Mouse (Mus musculus) forebrain, embryonic 16.5 days (tissue): ENCODE results near the gene Rftn1. TPM values are rescaled to one million over a fixed set of nuclear protein-coding genes. Genes with fewer than 3 reads are reported as not detected.

Source experiments
- ATAC-seq: fragments of 200-750 bp; cut with Nextera tagmentation; 2 replicates; pipeline ENCODE4 v1.8.0; 2017; ENCODE audit warnings: mild to moderate bottlenecking, moderate library complexity
- H3K27ac ChIP-seq: fragments of 300-500 bp; sonication (generic); 2 replicates; pipeline ENCODE4 v1.5.1; 2014; ENCODE audit warnings: low read length, control low read depth
- H3K27me3 ChIP-seq: fragments of 300-500 bp; sonication (generic); replicated peaks from 2 replicates; pipeline ENCODE4 v1.6.1; 2014; ENCODE audit warnings: low read length; ENCODE audit not compliant: control insufficient read depth, insufficient read depth
- H3K36me3 ChIP-seq: fragments of 300-500 bp; sonication (generic); 2 replicates; pipeline ENCODE4 v1.6.1; 2014; ENCODE audit not compliant: control insufficient read depth, insufficient read depth
- H3K4me1 ChIP-seq: fragments of 300-500 bp; sonication (generic); replicated peaks from 2 replicates; pipeline ENCODE4 v1.6.1; 2014; ENCODE audit warnings: low read length; ENCODE audit not compliant: control insufficient read depth, insufficient read depth
- H3K4me2 ChIP-seq: fragments of 300-500 bp; sonication (generic); 2 replicates; pipeline ENCODE4 v1.6.1; 2014; ENCODE audit warnings: mild to moderate bottlenecking, low read length, control low read depth
- H3K4me3 ChIP-seq: fragments of 300-500 bp; sonication (generic); replicated peaks from 2 replicates; pipeline ENCODE4 v1.5.1; 2014; ENCODE audit warnings: mild to moderate bottlenecking, low read length, control low read depth
- H3K9ac ChIP-seq: fragments of 300-500 bp; sonication (generic); replicated peaks from 2 replicates; pipeline ENCODE4 v1.6.1; 2014; ENCODE audit warnings: low read depth, low read length, control low read depth
- H3K9me3 ChIP-seq: fragments of 300-500 bp; sonication (generic); 2 replicates; pipeline ENCODE4 v1.6.1; 2016; ENCODE audit warnings: low read length; ENCODE audit not compliant: control insufficient read depth
- WGBS: fragments of 180-500 bp; shearing (Covaris S2); extraction: QIAGEN DNeasy Blood & Tissue Kit; methylation state at CpG from one replicate; pipeline ENCODE4 v1.1.7; 2014; 5-methylcytosine and 5-hydroxymethylcytosine counted together
- polyA plus RNA-seq: library from polyadenylated mRNA; unstranded; fragments of >200 nt; fragmentation: Nextera tagmentation; extraction: Ambion mirVana; gene quantifications from 2 replicates; pipeline ENCODE4 v1.2.1, GENCODE M21; 2015

Gene Rftn1
- polyA plus RNA-seq, 1 experiment from 2014 or later: 24.6 TPM

DNA sequence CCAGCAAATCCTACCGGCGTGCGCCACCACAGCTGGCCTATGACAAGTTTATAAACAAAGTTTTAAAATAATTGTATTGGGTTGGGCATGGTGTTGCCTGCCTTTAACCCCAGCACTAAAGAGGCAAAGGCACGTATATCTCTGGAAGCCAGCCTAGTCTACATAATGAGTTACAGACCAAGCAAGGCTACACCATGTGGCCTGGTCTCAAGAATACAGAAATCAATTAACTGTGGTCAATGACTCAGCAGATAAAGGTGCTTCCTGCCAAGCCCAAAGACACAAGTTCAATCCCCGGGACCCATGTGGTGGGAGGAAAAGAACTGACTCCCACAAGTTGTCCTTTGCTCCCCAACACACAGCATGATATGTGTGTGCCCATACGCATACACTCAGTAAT is 30.1 kb downstream of the Rftn1 start:
- Histone ChIP-seq H3K36me3 (no peaks in the 10 kb centered on the region), H3K4me3 (no peak overlapping the region), H3K4me1 (no peaks in the 10 kb centered on the region), H3K4me2 (no peak overlapping the region), H3K9ac (no peak overlapping the region), H3K27ac (no peak overlapping the region), H3K27me3 (no peaks in the 10 kb centered on the region), H3K9me3 (peaks cover 11% of the 10 kb centered on the region)
- WGBS: 92% methylated on average over 6 of the region's 6 CpGs
- no peak for ATAC-seq

DNA sequence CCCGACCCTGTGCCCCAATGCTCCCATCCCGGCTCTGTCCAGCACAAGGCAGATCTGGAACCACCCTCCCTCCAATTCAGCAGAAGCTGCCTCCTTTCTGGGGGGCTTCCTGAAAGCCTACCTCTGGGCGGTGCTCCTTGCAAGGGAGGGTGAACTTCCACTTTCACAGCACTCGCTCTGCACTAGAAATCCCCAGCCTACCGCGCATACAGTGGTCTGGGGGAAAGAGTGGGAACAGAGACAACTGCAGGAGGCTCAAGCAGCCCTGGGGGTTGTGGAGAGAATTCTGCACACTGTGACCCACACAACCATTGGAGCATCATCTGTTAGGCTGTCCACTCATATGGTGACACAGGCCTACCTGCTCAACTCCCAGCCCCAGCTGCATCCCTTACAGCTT is 30.7 kb downstream of the Rftn1 start:
- ATAC-seq: no peak
- Histone ChIP-seq H3K4me2 (no peak overlapping the region), H3K9ac (no peak overlapping the region), H3K4me3 (no peak overlapping the region), H3K9me3 (peaks cover 6% of the 10 kb centered on the region), H3K27ac (no peak overlapping the region), H3K36me3 (no peaks in the 10 kb centered on the region), H3K27me3 (no peaks in the 10 kb centered on the region), H3K4me1 (no peaks in the 10 kb centered on the region)
- 96% methylated on average over 6 of the region's 6 CpGs for WGBS

DNA sequence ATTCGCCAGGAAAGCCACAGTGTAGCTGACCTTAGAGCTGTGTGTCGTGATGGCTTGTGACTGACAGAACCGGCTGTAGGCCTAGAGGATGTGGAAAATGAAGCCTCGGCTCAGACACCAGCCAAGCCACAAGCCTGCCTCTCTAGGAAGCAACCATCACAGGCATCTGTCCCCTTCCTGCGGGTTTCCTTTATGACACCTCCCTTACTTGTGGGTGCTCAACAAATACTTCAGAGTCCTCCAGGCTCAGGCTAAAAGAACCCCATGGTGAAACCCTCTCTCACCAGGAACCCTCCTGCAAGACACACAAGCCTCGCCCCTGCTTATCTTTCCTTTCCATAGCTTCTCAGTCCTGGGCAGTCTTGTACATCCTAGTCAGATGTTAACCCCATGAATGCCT is 31.9 kb downstream of the Rftn1 start:
- Histone ChIP-seq H3K9me3 (no peaks in the 10 kb centered on the region), H3K9ac (no peak overlapping the region), H3K4me3 (no peak overlapping the region), H3K27ac (no peak overlapping the region), H3K36me3 (no peaks in the 10 kb centered on the region), H3K4me1 (no peaks in the 10 kb centered on the region), H3K27me3 (no peaks in the 10 kb centered on the region), H3K4me2 (no peak overlapping the region)
- no peak for ATAC-seq
- 92% methylated on average over 6 of the region's 6 CpGs for WGBS

- H3K4me2 ChIP-seq: no peak overlapping the region
- no peaks in the 10 kb centered on the region for H3K4me1 ChIP-seq
- no peak for ATAC-seq
- no peaks in the 10 kb centered on the region for H3K27me3 ChIP-seq
- H3K9ac ChIP-seq: no peak overlapping the region
- WGBS: 91% methylated on average over 15 of the region's 15 CpGs
- H3K9me3 ChIP-seq: no peaks in the 10 kb centered on the region
- no peak overlapping the region for H3K27ac ChIP-seq
- no peak overlapping the region for H3K4me3 ChIP-seq
- H3K36me3 ChIP-seq: no peaks in the 10 kb centered on the region
These were observed 33.0 kb downstream of the Rftn1 start for GRCm38 (mm10) chr17:50157190-50158150.

- no peak overlapping the region for H3K9ac ChIP-seq
- H3K27ac ChIP-seq: no peak overlapping the region
- peaks cover 19% of the 10 kb centered on the region for H3K4me1 ChIP-seq
- no peak overlapping the region for H3K4me3 ChIP-seq
- H3K36me3 ChIP-seq: no peaks in the 10 kb centered on the region
- ATAC-seq: no peak
- H3K27me3 ChIP-seq: no peaks in the 10 kb centered on the region
- 91% methylated on average over 5 of the region's 5 CpGs for WGBS
- H3K9me3 ChIP-seq: no peaks in the 10 kb centered on the region
- H3K4me2 ChIP-seq: no peak overlapping the region
These were observed 38.4 kb downstream of the Rftn1 start for GRCm38 (mm10) chr17:50152085-50152484.

GRCm38 (mm10) chr17:50151208-50151723 is 39.2 kb downstream of the Rftn1 start:
- no peaks in the 10 kb centered on the region for H3K27me3 ChIP-seq
- peak overlapping the region; percentile 66; the same call in 1 of the 2 replicates for H3K27ac ChIP-seq
- H3K9me3 ChIP-seq: no peaks in the 10 kb centered on the region
- H3K9ac ChIP-seq: no peak overlapping the region
- ATAC-seq: no peak
- WGBS: 45% methylated on average over 7 of the region's 7 CpGs
- H3K36me3 ChIP-seq: no peaks in the 10 kb centered on the region
- peaks cover 19% of the 10 kb centered on the region for H3K4me1 ChIP-seq
- H3K4me2 ChIP-seq: no peak overlapping the region
- no peak overlapping the region for H3K4me3 ChIP-seq

GRCm38 (mm10) chr17:50150416-50151207 is 39.9 kb downstream of the Rftn1 start:
- 40% methylated on average over 16 of the region's 16 CpGs for WGBS
- Histone ChIP-seq H3K4me1 (peaks cover 19% of the 10 kb centered on the region), H3K9ac (peak overlapping the region; percentile 26), H3K27me3 (no peaks in the 10 kb centered on the region), H3K4me3 (no peak overlapping the region), H3K27ac (peak overlapping the region; percentile 66), H3K9me3 (no peaks in the 10 kb centered on the region), H3K4me2 (no peak overlapping the region; the same call in 1 of the 2 replicates), H3K36me3 (no peaks in the 10 kb centered on the region)
- ATAC-seq: peak; percentile 78

GRCm38 (mm10) chr17:50149690-50150210 is 40.7 kb downstream of the Rftn1 start:
- H3K9me3 ChIP-seq: no peaks in the 10 kb centered on the region
- peaks cover 19% of the 10 kb centered on the region for H3K4me1 ChIP-seq
- H3K36me3 ChIP-seq: no peaks in the 10 kb centered on the region
- ATAC-seq: no peak
- H3K4me2 ChIP-seq: no peak overlapping the region
- no peak overlapping the region; the same call in 1 of the 2 replicates for H3K9ac ChIP-seq
- no peaks in the 10 kb centered on the region for H3K27me3 ChIP-seq
- 79% methylated on average over 14 of the region's 14 CpGs for WGBS
- H3K27ac ChIP-seq: peak overlapping the region; percentile 66
- no peak overlapping the region for H3K4me3 ChIP-seq
